Mouse (Mus musculus): ENCODE data around the gene Ftsj1. TPM values are rescaled to one million over a fixed set of nuclear protein-coding genes. Genes with fewer than 3 reads are reported as not detected.
A peak's percentile ranks its signal among the peaks of the same experiment; 100 is the strongest.

Gene Ftsj1
- total and polyA plus RNA-seq, 3 experiments, result 17.0 to 31.6 (median 22.3) TPM

GRCm38 (mm10) chrX:8253711-8254110, 1.5 kb upstream of the Ftsj1 start:
- Histone ChIP-seq H3K27me3 (replicated peaks) (no peaks in the 10 kb centered on the region), H3K4me2 (ENCODE audit: insufficient read depth, low read depth, poor library complexity, severe bottlenecking) (no peak overlapping the region), H3K4me3 (replicated peaks in 1 of 3; ENCODE audit: low read depth in 2 of 3, low read length in 2 of 3, poor library complexity in 1 of 3) (no peak overlapping the region), H3K27ac (ENCODE audit: insufficient read depth, low read depth) (no peak overlapping the region), H3K4me1 (ENCODE audit: control insufficient read depth in 1 of 2, insufficient read depth in 2 of 2) (peaks cover 0 to 7% of the 10 kb centered on the region in 2 experiments; a peak in 2 of 4 replicates), H3K79me2 (replicated peaks; ENCODE audit: control insufficient read depth, extremely low read depth, insufficient read depth, poor library complexity, severe bottlenecking) (0 out of 2 replicates have a peak, but pooled peaks cover 12% of the 10 kb centered on the region), H3K36me3 (replicated peaks in 1 of 2; ENCODE audit: control insufficient read depth in 1 of 2, insufficient read depth in 1 of 2, low read length in 1 of 2) (peaks cover 2 to 16% of the 10 kb centered on the region in 2 experiments), H3K9ac (ENCODE audit: insufficient read depth, low read depth) (no peak overlapping the region), H3K9me3 (replicated peaks; ENCODE audit: low read length) (no peaks in the 10 kb centered on the region)
- in situ Hi-C loops (cut with MboI; ENCODE audit: low pct_ligation_motif_present, low pct_unique_long_range_greater_than_20kb, low sequenced_read_pairs), result no loop called here
- dilution Hi-C loops (cut with MboI; ENCODE audit: extremely low pct_ligation_motif_present, extremely low pct_unique_long_range_greater_than_20kb, low sequenced_read_pairs), result no loop called here
- no peak for TF ChIP-seq NELFE (IDR thresholded peaks at IDR 0.05; ENCODE audit: low read depth, low read length)
- TF ChIP-seq HCFC1 (IDR thresholded peaks at IDR 0.05; ENCODE audit: low read depth, low read length), result no peak
- no peak for TF ChIP-seq EP300 (IDR thresholded peaks at IDR 0.05; ENCODE audit: low read length)
- TF ChIP-seq MXI1 (IDR thresholded peaks at IDR 0.05; ENCODE audit: low read depth, low read length), result no peak
- no peak for DNase-seq (ENCODE audit: extremely low read depth)

- peak overlapping the region; percentile 72 to 90 (median 87) for H3K4me3 ChIP-seq (replicated peaks in 1 of 3; ENCODE audit: low read depth in 2 of 3, low read length in 2 of 3, poor library complexity in 1 of 3)
- 0 out of 2 replicates have a peak, but pooled peaks cover 12% of the 10 kb centered on the region for H3K79me2 ChIP-seq (replicated peaks; ENCODE audit: control insufficient read depth, extremely low read depth, insufficient read depth, poor library complexity, severe bottlenecking)
- in situ Hi-C loops (cut with MboI; ENCODE audit: low pct_ligation_motif_present, low pct_unique_long_range_greater_than_20kb, low sequenced_read_pairs), result no loop called here
- TF ChIP-seq MYC (IDR thresholded peaks at IDR 0.05; ENCODE audit: low read depth, low read length) (no peak), ELF1 (IDR thresholded peaks at IDR 0.05; ENCODE audit: low read depth, low read length) (no peak), POLR2AphosphoS2 (IDR thresholded peaks at IDR 0.05; ENCODE audit: low read depth, low read length) (no peak), NELFE (IDR thresholded peaks at IDR 0.05; ENCODE audit: low read depth, low read length) (peak; percentile 28; the same call in 1 of the 2 replicates)
- no peak for DNase-seq (ENCODE audit: extremely low read depth)
- no peaks in the 10 kb centered on the region for H3K9me3 ChIP-seq (replicated peaks; ENCODE audit: low read length)
- peak overlapping the region; percentile 84 for H3K4me2 ChIP-seq (ENCODE audit: insufficient read depth, low read depth, poor library complexity, severe bottlenecking)
- no peak overlapping the region for H3K27ac ChIP-seq (ENCODE audit: insufficient read depth, low read depth)
- H3K4me1 ChIP-seq (ENCODE audit: control insufficient read depth in 1 of 2, insufficient read depth in 2 of 2), result peaks cover 0 to 7% of the 10 kb centered on the region in 2 experiments; a peak in 2 of 4 replicates
- dilution Hi-C loops (cut with MboI; ENCODE audit: extremely low pct_ligation_motif_present, extremely low pct_unique_long_range_greater_than_20kb, low sequenced_read_pairs), result no loop called here
- H3K9ac ChIP-seq (ENCODE audit: insufficient read depth, low read depth), result peak overlapping the region; percentile 72
- H3K27me3 ChIP-seq (replicated peaks), result no peaks in the 10 kb centered on the region
- peaks cover 2 to 23% of the 10 kb centered on the region in 2 experiments for H3K36me3 ChIP-seq (replicated peaks in 1 of 2; ENCODE audit: control insufficient read depth in 1 of 2, insufficient read depth in 1 of 2, low read length in 1 of 2)
Observed at GRCm38 (mm10) chrX:8251789-8252333, 345 bp downstream of the Ftsj1 start.

DNA sequence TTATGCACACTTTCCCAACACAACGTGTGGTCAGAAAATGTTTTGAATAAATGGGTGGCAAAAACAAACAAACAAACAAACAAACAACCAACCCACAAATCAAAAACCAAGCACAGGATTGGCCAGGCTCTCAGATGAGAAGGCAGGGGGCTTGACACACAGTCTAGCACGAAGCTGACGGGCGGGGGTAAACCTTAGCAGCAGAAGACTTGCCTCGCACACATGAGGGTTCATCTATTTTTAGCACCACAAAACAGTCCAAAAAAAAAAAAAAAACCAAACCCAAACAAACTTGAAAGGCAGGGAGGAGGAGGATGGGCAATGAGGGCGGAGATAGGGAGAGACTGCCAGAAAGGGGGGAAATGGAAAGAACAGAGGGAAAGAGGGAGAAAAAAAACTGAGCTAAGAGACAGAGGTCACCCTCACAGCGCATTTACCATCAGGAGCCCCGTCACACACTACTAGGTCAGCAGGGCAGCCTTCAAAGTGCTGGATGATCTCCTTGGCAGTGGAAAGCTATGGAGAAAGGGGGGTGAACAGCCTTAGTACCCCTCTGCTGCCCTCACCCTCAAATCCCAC, 3.6 kb downstream of the Ftsj1 start:
- TF ChIP-seq CHD2 (IDR thresholded peaks at IDR 0.05; ENCODE audit: low read length), result no peak
- no peak for TF ChIP-seq MAZ (IDR thresholded peaks at IDR 0.05; ENCODE audit: low read depth, low read length)
- TF ChIP-seq NRF1 (IDR thresholded peaks at IDR 0.05; ENCODE audit: low read depth, low read length), result no peak
- no peak for TF ChIP-seq POLR2A (IDR thresholded peaks at IDR 0.05; ENCODE audit: low read depth, low read length)
- TF ChIP-seq MXI1 (IDR thresholded peaks at IDR 0.05; ENCODE audit: low read depth, low read length), result no peak
- TF ChIP-seq TCF12 (IDR thresholded peaks at IDR 0.05; ENCODE audit: low read depth, low read length), result no peak
- no peak for TF ChIP-seq ETS1 (conservative IDR thresholded peaks at IDR 0.05; ENCODE audit: low read depth, low read length)
- 0 out of 2 replicates have a peak, but pooled peaks cover 12% of the 10 kb centered on the region for H3K79me2 ChIP-seq (replicated peaks; ENCODE audit: control insufficient read depth, extremely low read depth, insufficient read depth, poor library complexity, severe bottlenecking)
- no peak overlapping the region for H3K27ac ChIP-seq (ENCODE audit: insufficient read depth, low read depth)
- H3K4me1 ChIP-seq (ENCODE audit: control insufficient read depth in 1 of 2, insufficient read depth in 2 of 2), result peaks cover 0 to 7% of the 10 kb centered on the region in 2 experiments; a peak in 2 of 4 replicates
- H3K9ac ChIP-seq (ENCODE audit: insufficient read depth, low read depth), result no peak overlapping the region
- no peaks in the 10 kb centered on the region for H3K9me3 ChIP-seq (replicated peaks; ENCODE audit: low read length)
- dilution Hi-C loops (cut with MboI; ENCODE audit: extremely low pct_ligation_motif_present, extremely low pct_unique_long_range_greater_than_20kb, low sequenced_read_pairs) (no loop called here), in situ Hi-C loops (cut with MboI; ENCODE audit: low pct_ligation_motif_present, low pct_unique_long_range_greater_than_20kb, low sequenced_read_pairs) (no loop called here)
- no peaks in the 10 kb centered on the region for H3K27me3 ChIP-seq (replicated peaks)
- H3K4me3 ChIP-seq (replicated peaks in 1 of 3; ENCODE audit: low read depth in 2 of 3, low read length in 2 of 3, poor library complexity in 1 of 3), result no peak overlapping the region
- no peak for DNase-seq (ENCODE audit: extremely low read depth)
- peaks cover 10 to 45% of the 10 kb centered on the region in 2 experiments for H3K36me3 ChIP-seq (replicated peaks in 1 of 2; ENCODE audit: control insufficient read depth in 1 of 2, insufficient read depth in 1 of 2, low read length in 1 of 2)
- no peak overlapping the region for H3K4me2 ChIP-seq (ENCODE audit: insufficient read depth, low read depth, poor library complexity, severe bottlenecking)
